Mouse (Mus musculus): Measurements from ENCODE around the gene Lst1. TPM values are rescaled to one million over a fixed set of nuclear protein-coding genes. Genes with fewer than 3 reads are reported as not detected.
A peak's percentile ranks its signal among the peaks of the same experiment; 100 is the strongest.

Gene Lst1
- total and polyA plus RNA-seq, 2 experiments from 2014 or later = 7.8 to 26.7 TPM

GRCm38 (mm10) chr17:35198029-35198428 lies 9.8 kb upstream of the Lst1 start:
- Histone ChIP-seq H3K27ac (ENCODE audit: low read depth, low read length) (no peak overlapping the region), H3K4me3 (ENCODE audit: low read depth, low read length) (no peak overlapping the region), H3K36me3 (ENCODE audit: insufficient read depth, low read length) (no peaks in the 10 kb centered on the region), H3K27me3 (ENCODE audit: insufficient read depth, low read length) (peaks cover 20% of the 10 kb centered on the region), H3K4me1 (ENCODE audit: insufficient read depth, low read length) (no peaks in the 10 kb centered on the region), H3K9me3 (ENCODE audit: low read length) (no peaks in the 10 kb centered on the region), H3K9ac (replicated peaks; ENCODE audit: low read length, poor library complexity, severe bottlenecking) (no peak overlapping the region), H3K4me2 (ENCODE audit: low read depth, low read length, poor library complexity, severe bottlenecking) (no peak overlapping the region)
- ATAC-seq (ENCODE audit: low FRiP score) = no peak
- no peak for TF ChIP-seq CTCF (IDR thresholded peaks at IDR 0.05)
- no peak for DNase-seq (ENCODE audit: low spot score)
- 71% methylated on average over 7 of the region's 7 CpGs for WGBS

- 63% methylated on average over 6 of the region's 6 CpGs for WGBS
- no peak for TF ChIP-seq CTCF (IDR thresholded peaks at IDR 0.05)
- DNase-seq (ENCODE audit: low spot score) = no peak
Measured at GRCm38 (mm10) chr17:35197126-35197525, 8.9 kb upstream of the Lst1 start.

GRCm38 (mm10) chr17:35196321-35196641 lies 8.0 kb upstream of the Lst1 start:
- 25% methylated on average over 9 of the region's 9 CpGs for WGBS
- TF ChIP-seq CTCF (IDR thresholded peaks at IDR 0.05) = no peak
- ATAC-seq (ENCODE audit: low FRiP score) (no peak), DNase-seq (ENCODE audit: low spot score) (no peak)
- Histone ChIP-seq H3K4me1 (ENCODE audit: insufficient read depth, low read length) (no peaks in the 10 kb centered on the region), H3K36me3 (ENCODE audit: insufficient read depth, low read length) (no peaks in the 10 kb centered on the region), H3K27ac (ENCODE audit: low read depth, low read length) (no peak overlapping the region), H3K27me3 (ENCODE audit: insufficient read depth, low read length) (peaks cover 20% of the 10 kb centered on the region), H3K9ac (replicated peaks; ENCODE audit: low read length, poor library complexity, severe bottlenecking) (no peak overlapping the region), H3K4me2 (ENCODE audit: low read depth, low read length, poor library complexity, severe bottlenecking) (peak overlapping the region; percentile 59), H3K9me3 (ENCODE audit: low read length) (no peaks in the 10 kb centered on the region), H3K4me3 (ENCODE audit: low read depth, low read length) (peak overlapping the region; percentile 40)

More at GRCm38 (mm10) chr17:35197126-35197525, 8.9 kb upstream of the Lst1 start:
- H3K4me1 ChIP-seq (ENCODE audit: insufficient read depth, low read length) = no peaks in the 10 kb centered on the region
- H3K4me3 ChIP-seq (ENCODE audit: low read depth, low read length) = no peak overlapping the region
- no peak for ATAC-seq (ENCODE audit: low FRiP score)
- H3K9me3 ChIP-seq (ENCODE audit: low read length) = no peaks in the 10 kb centered on the region
- H3K4me2 ChIP-seq (ENCODE audit: low read depth, low read length, poor library complexity, severe bottlenecking) = no peak overlapping the region
- no peak overlapping the region for H3K27ac ChIP-seq (ENCODE audit: low read depth, low read length)
- no peaks in the 10 kb centered on the region for H3K36me3 ChIP-seq (ENCODE audit: insufficient read depth, low read length)
- H3K9ac ChIP-seq (replicated peaks; ENCODE audit: low read length, poor library complexity, severe bottlenecking) = no peak overlapping the region
- H3K27me3 ChIP-seq (ENCODE audit: insufficient read depth, low read length) = peaks cover 20% of the 10 kb centered on the region

GRCm38 (mm10) chr17:35195631-35196320 lies 7.5 kb upstream of the Lst1 start:
- Histone ChIP-seq H3K4me2 (ENCODE audit: low read depth, low read length, poor library complexity, severe bottlenecking) (peak overlapping the region; percentile 59), H3K9ac (replicated peaks; ENCODE audit: low read length, poor library complexity, severe bottlenecking) (no peak overlapping the region; the same call in 1 of the 2 replicates), H3K27me3 (ENCODE audit: insufficient read depth, low read length) (peaks cover 20% of the 10 kb centered on the region), H3K27ac (ENCODE audit: low read depth, low read length) (no peak overlapping the region), H3K4me1 (ENCODE audit: insufficient read depth, low read length) (no peaks in the 10 kb centered on the region), H3K36me3 (ENCODE audit: insufficient read depth, low read length) (no peaks in the 10 kb centered on the region), H3K9me3 (ENCODE audit: low read length) (no peaks in the 10 kb centered on the region), H3K4me3 (ENCODE audit: low read depth, low read length) (peak overlapping the region; percentile 40)
- TF ChIP-seq CTCF (IDR thresholded peaks at IDR 0.05) = peak; percentile 85
- DNase-seq (ENCODE audit: low spot score) (peak; percentile 73), ATAC-seq (ENCODE audit: low FRiP score) (peak; percentile 87)
- 3% methylated on average over 66 of the region's 66 CpGs for WGBS

- DNase-seq (ENCODE audit: low spot score) = no peak
- peak overlapping the region; percentile 59 for H3K4me2 ChIP-seq (ENCODE audit: low read depth, low read length, poor library complexity, severe bottlenecking)
- no peaks in the 10 kb centered on the region for H3K36me3 ChIP-seq (ENCODE audit: insufficient read depth, low read length)
- WGBS = 46% methylated on average over 19 of the region's 19 CpGs
- TF ChIP-seq CTCF (IDR thresholded peaks at IDR 0.05) = no peak
- no peak overlapping the region for H3K27ac ChIP-seq (ENCODE audit: low read depth, low read length)
- no peaks in the 10 kb centered on the region for H3K9me3 ChIP-seq (ENCODE audit: low read length)
- ATAC-seq (ENCODE audit: low FRiP score) = peak; percentile 62
- H3K4me3 ChIP-seq (ENCODE audit: low read depth, low read length) = peak overlapping the region; percentile 40
- no peaks in the 10 kb centered on the region for H3K4me1 ChIP-seq (ENCODE audit: insufficient read depth, low read length)
- no peak overlapping the region for H3K9ac ChIP-seq (replicated peaks; ENCODE audit: low read length, poor library complexity, severe bottlenecking)
- H3K27me3 ChIP-seq (ENCODE audit: insufficient read depth, low read length) = peaks cover 14% of the 10 kb centered on the region
Measured at GRCm38 (mm10) chr17:35194844-35195630, 6.8 kb upstream of the Lst1 start.
